Mouse (Mus musculus) lung, adult 2 months (tissue): ENCODE data around the gene Socs3.

Experiments used
- CTCF ChIP-seq: fragments of 200-500 bp; IDR thresholded peaks from 2 replicates; pipeline ENCODE4 v1.5.1; 2011; ENCODE audit warnings: mild to moderate bottlenecking, low read length, control low read depth; ENCODE audit not compliant: insufficient read depth
- POLR2A ChIP-seq: fragments of 200-500 bp; IDR thresholded peaks from 2 replicates; pipeline ENCODE4 v1.6.1; 2011; ENCODE audit warnings: low read depth, mild to moderate bottlenecking, control low read depth, low read length, borderline replicate concordance; ENCODE audit errors: extremely low read depth

DNA sequence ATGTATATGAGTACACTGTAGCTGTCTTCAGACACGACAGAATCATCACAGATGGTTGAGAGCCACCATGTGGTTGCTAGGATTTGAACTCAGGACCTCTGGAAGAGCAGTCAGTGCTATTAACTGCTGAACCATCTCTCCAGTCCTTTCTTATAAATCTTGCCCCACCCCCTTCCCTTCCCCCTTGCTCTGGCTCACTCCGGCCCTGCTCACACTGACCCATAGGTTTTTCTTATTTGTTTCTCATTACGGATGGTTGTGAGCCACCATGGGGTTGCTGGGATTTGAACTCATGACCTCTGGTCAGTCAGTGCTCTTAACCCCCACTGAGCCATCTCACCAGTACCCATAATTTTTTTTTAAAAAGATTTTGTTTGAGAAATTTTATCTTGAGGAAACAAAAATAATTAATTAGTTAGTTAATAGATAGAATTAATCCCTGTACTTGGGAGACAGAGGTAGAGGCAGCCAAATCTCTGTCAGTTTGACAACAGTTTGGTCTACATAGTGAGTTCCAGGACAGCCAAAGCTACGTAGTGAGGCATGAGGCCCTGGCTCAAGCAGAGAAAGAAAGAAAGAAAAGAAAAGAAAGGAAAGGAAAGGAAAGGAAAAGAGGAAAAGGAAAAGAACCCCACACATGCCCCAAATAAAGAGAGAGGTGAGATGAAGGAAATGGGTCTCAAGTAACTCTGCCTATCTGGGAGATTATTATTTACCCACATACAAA, 30.7 kb downstream of the Socs3 start:
- TF ChIP-seq CTCF, result no peak
- no peak for TF ChIP-seq POLR2A
